Mouse (Mus musculus): ENCODE data around the gene Mt3. TPM values are rescaled to one million over a fixed set of nuclear protein-coding genes. Genes with fewer than 3 reads are reported as not detected.

The Mt3 gene
- total and polyA plus RNA-seq, 3 experiments = not detected

- Histone ChIP-seq H3K9me3 (replicated peaks; ENCODE audit: insufficient read depth, low read length) (no peaks in the 10 kb centered on the region), H3K36me3 (ENCODE audit: control insufficient read depth in 1 of 2, insufficient read depth in 2 of 2, low read length in 2 of 2) (peaks cover 0 to 8% of the 10 kb centered on the region in 2 experiments; a peak in 2 of 4 replicates), H3K4me1 (ENCODE audit: control insufficient read depth in 1 of 2, insufficient read depth in 2 of 2, low read length in 2 of 2) (peaks cover 0 to 14% of the 10 kb centered on the region in 2 experiments; a peak in 3 of 4 replicates), H3K9ac (ENCODE audit: control insufficient read depth, low read depth, low read length, poor library complexity, severe bottlenecking) (no peak overlapping the region), H3K79me2 (ENCODE audit: control insufficient read depth, insufficient read depth, low read length, poor library complexity) (no peaks in the 10 kb centered on the region), H3K27me3 (ENCODE audit: control insufficient read depth in 1 of 2, insufficient read depth in 2 of 2, low read length in 2 of 2) (0 out of 4 replicates have a peak, but pooled peaks cover 0 to 1% of the 10 kb centered on the region in 2 experiments), H3K4me3 (ENCODE audit: control insufficient read depth in 1 of 2, insufficient read depth in 1 of 2, low read depth in 2 of 2, low read length in 2 of 2) (no peak overlapping the region), H3K27ac (ENCODE audit: control insufficient read depth, low read depth, low read length) (no peak overlapping the region)
- TF ChIP-seq CHD1 (IDR thresholded peaks at IDR 0.05; ENCODE audit: low read depth, low read length) (no peak), RAD21 (IDR thresholded peaks at IDR 0.05; ENCODE audit: low read depth, low read length) (no peak), NRF1 (IDR thresholded peaks at IDR 0.05; ENCODE audit: insufficient read depth, low read depth, low read length, poor library complexity, severe bottlenecking) (no peak), ZMIZ1 (IDR thresholded peaks at IDR 0.05; ENCODE audit: low read depth, low read length) (no peak), KAT2A (conservative IDR thresholded peaks at IDR 0.05; ENCODE audit: low read depth, low read length) (no peak), ZNF384 (IDR thresholded peaks at IDR 0.05; ENCODE audit: low read depth, low read length) (no peak), GATA1 (IDR thresholded peaks at IDR 0.05; ENCODE audit: low read depth, low read length) (no peak), ZKSCAN1 (IDR thresholded peaks at IDR 0.05; ENCODE audit: low read depth, low read length) (no peak), MXI1 (IDR thresholded peaks at IDR 0.05; ENCODE audit: low read depth, low read length) (no peak), ZC3H11A (IDR thresholded peaks at IDR 0.05; ENCODE audit: low read depth, low read length) (no peak), MAZ (IDR thresholded peaks at IDR 0.05; ENCODE audit: low read depth, low read length) (no peak), HCFC1 (IDR thresholded peaks at IDR 0.05; ENCODE audit: low read depth, low read length) (no peak), MYC (IDR thresholded peaks at IDR 0.05; ENCODE audit: low read depth, low read length) (no peak), TCF12 (IDR thresholded peaks at IDR 0.05; ENCODE audit: low read depth, low read length) (no peak), TBP (IDR thresholded peaks at IDR 0.05; ENCODE audit: low read depth, low read length) (no peak), MAX (IDR thresholded peaks at IDR 0.05; ENCODE audit: low read length) (no peak), MAFK (IDR thresholded peaks at IDR 0.05; ENCODE audit: borderline replicate concordance, low read depth, low read length) (no peak), SMC3 (IDR thresholded peaks at IDR 0.05; ENCODE audit: low read depth, low read length) (no peak), BHLHE40 (IDR thresholded peaks at IDR 0.05; ENCODE audit: borderline replicate concordance, low read depth, low read length) (no peak), MYB (IDR thresholded peaks at IDR 0.05; ENCODE audit: low read depth, low read length) (no peak)
- DNase-seq (ENCODE audit: low read depth, low spot score) = no peak
Measured at GRCm38 (mm10) chr8:94107871-94108270, 44.5 kb upstream of the Mt3 start.

GRCm38 (mm10) chr8:94109396-94109795, 43.0 kb upstream of the Mt3 start:
- H3K4me1 ChIP-seq (ENCODE audit: control insufficient read depth in 1 of 2, insufficient read depth in 2 of 2, low read length in 2 of 2) = peaks cover 0 to 23% of the 10 kb centered on the region in 2 experiments; a peak in 3 of 4 replicates
- H3K9me3 ChIP-seq (replicated peaks; ENCODE audit: insufficient read depth, low read length) = no peaks in the 10 kb centered on the region
- TF ChIP-seq MYB (IDR thresholded peaks at IDR 0.05; ENCODE audit: low read depth, low read length) (no peak), UBTF (IDR thresholded peaks at IDR 0.05; ENCODE audit: borderline replicate concordance, insufficient read depth, low read depth, low read length) (no peak), CHD1 (IDR thresholded peaks at IDR 0.05; ENCODE audit: low read depth, low read length) (no peak), NELFE (IDR thresholded peaks at IDR 0.05; ENCODE audit: low read depth, low read length) (no peak), JUND (IDR thresholded peaks at IDR 0.05; ENCODE audit: low read depth, low read length) (no peak), SIN3A (IDR thresholded peaks at IDR 0.05; ENCODE audit: low read length) (no peak), CTCF (IDR thresholded peaks at IDR 0.05 in 2 of 3, conservative IDR thresholded peaks at IDR 0.05 in 1 of 3; ENCODE audit: control insufficient read depth in 1 of 3, insufficient read depth in 1 of 3, low read depth in 2 of 3, low read length in 3 of 3, poor library complexity in 1 of 3, severe bottlenecking in 1 of 3) (no peak), KAT2A (conservative IDR thresholded peaks at IDR 0.05; ENCODE audit: low read depth, low read length) (no peak), ELF1 (IDR thresholded peaks at IDR 0.05; ENCODE audit: low read depth, low read length) (no peak), TCF12 (IDR thresholded peaks at IDR 0.05; ENCODE audit: low read depth, low read length) (no peak)
- H3K4me3 ChIP-seq (ENCODE audit: control insufficient read depth in 1 of 2, insufficient read depth in 1 of 2, low read depth in 2 of 2, low read length in 2 of 2) = no peak overlapping the region
- H3K36me3 ChIP-seq (ENCODE audit: control insufficient read depth in 1 of 2, insufficient read depth in 2 of 2, low read length in 2 of 2) = peaks cover 0 to 14% of the 10 kb centered on the region in 2 experiments; a peak in 2 of 4 replicates
- H3K27me3 ChIP-seq (ENCODE audit: control insufficient read depth in 1 of 2, insufficient read depth in 2 of 2, low read length in 2 of 2) = no peaks in the 10 kb centered on the region
- no peak overlapping the region for H3K9ac ChIP-seq (ENCODE audit: control insufficient read depth, low read depth, low read length, poor library complexity, severe bottlenecking)
- H3K27ac ChIP-seq (ENCODE audit: control insufficient read depth, low read depth, low read length) = no peak overlapping the region
- no peak for DNase-seq (ENCODE audit: low read depth, low spot score)
- H3K79me2 ChIP-seq (ENCODE audit: control insufficient read depth, insufficient read depth, low read length, poor library complexity) = no peaks in the 10 kb centered on the region
